Mouse (Mus musculus): ENCODE measurements around the gene Abcc4. TPM values are rescaled to one million over a fixed set of nuclear protein-coding genes. Genes with fewer than 3 reads are reported as not detected.

Abcc4 gene
- polyA plus RNA-seq, 1 experiment from 2014 or later, result 2.0 TPM

DNA sequence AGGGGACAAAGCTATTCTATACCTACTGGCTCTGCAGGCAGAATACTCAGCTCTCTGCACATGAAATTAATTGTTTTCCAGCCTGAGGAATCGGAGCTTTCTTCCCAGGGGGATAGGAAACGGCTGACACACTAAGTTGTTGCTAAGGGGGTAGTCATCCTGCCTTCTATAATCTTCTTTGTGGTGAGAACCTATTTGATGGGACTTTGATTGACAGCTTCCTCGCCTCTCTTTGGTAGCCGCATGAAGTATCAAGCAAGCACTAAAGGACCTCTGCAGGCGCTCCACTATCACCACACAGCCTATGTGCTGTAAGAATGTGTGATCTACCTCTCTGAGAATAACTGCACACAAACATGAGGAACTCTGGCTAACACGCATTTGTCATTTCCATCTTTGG is 105.3 kb downstream of the Abcc4 start:
- no peak overlapping the region for H3K9ac ChIP-seq (replicated peaks; ENCODE audit: low read depth, low read length)
- WGBS, result 59% methylated on average over 6 of the region's 6 CpGs
- H3K27me3 ChIP-seq (ENCODE audit: control insufficient read depth, insufficient read depth, low read length), result no peaks in the 10 kb centered on the region
- H3K27ac ChIP-seq (ENCODE audit: low read depth, low read length), result no peak overlapping the region
- no peaks in the 10 kb centered on the region for H3K9me3 ChIP-seq (ENCODE audit: control insufficient read depth, low read length)
- no peaks in the 10 kb centered on the region for H3K36me3 ChIP-seq (ENCODE audit: control insufficient read depth, insufficient read depth, low read length)
- H3K4me1 ChIP-seq (ENCODE audit: control insufficient read depth, insufficient read depth, low read length), result no peaks in the 10 kb centered on the region
- H3K4me3 ChIP-seq (ENCODE audit: low read depth, low read length), result no peak overlapping the region
- ATAC-seq (ENCODE audit: low read depth), result no peak
- H3K4me2 ChIP-seq (ENCODE audit: low read depth, low read length), result no peak overlapping the region

DNA sequence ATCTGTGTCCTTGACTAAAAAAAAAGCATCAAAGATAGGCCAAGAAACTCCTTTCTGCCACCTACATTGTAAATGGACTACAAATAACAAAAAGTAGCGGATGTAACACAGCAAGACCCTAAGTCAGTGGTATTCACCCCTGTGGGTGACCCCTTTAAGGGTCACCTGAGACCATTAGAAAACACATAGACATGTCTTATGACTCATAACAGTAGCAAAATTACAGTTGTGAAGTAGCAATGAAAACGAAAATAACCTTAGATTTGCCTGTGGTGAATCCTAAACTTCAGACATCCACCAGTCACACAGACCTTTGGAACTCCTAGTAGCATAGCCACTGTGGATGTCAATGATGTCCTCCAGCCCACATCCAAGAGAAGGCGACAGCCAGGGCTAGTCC is 107.3 kb downstream of the Abcc4 start:
- no peak for ATAC-seq (ENCODE audit: low read depth)
- no peak overlapping the region for H3K4me2 ChIP-seq (ENCODE audit: low read depth, low read length)
- H3K9me3 ChIP-seq (ENCODE audit: control insufficient read depth, low read length), result no peaks in the 10 kb centered on the region
- H3K4me1 ChIP-seq (ENCODE audit: control insufficient read depth, insufficient read depth, low read length), result no peaks in the 10 kb centered on the region
- no peaks in the 10 kb centered on the region for H3K27me3 ChIP-seq (ENCODE audit: control insufficient read depth, insufficient read depth, low read length)
- no peaks in the 10 kb centered on the region for H3K36me3 ChIP-seq (ENCODE audit: control insufficient read depth, insufficient read depth, low read length)
- WGBS, result 89% methylated on average over 3 of the region's 3 CpGs
- no peak overlapping the region for H3K27ac ChIP-seq (ENCODE audit: low read depth, low read length)
- H3K4me3 ChIP-seq (ENCODE audit: low read depth, low read length), result no peak overlapping the region
- no peak overlapping the region for H3K9ac ChIP-seq (replicated peaks; ENCODE audit: low read depth, low read length)

DNA sequence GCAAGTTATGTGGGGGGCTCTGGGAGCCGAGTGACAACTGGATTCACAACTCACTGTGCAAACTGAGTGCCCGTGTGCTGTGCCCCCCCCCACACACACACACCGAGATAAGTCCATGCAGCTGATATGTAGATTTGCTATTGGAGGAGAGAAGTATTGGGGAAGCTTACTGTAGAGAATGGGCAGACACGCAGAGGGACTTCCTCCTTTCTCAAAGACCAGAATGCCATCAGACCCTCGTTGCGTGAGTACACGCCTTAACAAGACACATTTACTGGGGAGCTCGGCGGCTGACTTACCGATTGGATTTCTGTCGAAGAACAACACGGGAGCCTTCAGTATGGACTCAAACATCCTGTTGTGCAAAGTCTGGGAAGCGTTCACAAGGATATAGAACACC is 111.6 kb downstream of the Abcc4 start:
- ATAC-seq (ENCODE audit: low read depth), result no peak
- Histone ChIP-seq H3K4me2 (ENCODE audit: low read depth, low read length) (no peak overlapping the region), H3K9ac (replicated peaks; ENCODE audit: low read depth, low read length) (no peak overlapping the region), H3K9me3 (ENCODE audit: control insufficient read depth, low read length) (no peaks in the 10 kb centered on the region), H3K4me1 (ENCODE audit: control insufficient read depth, insufficient read depth, low read length) (0 out of 2 replicates have a peak, but pooled peaks cover 5% of the 10 kb centered on the region), H3K4me3 (ENCODE audit: low read depth, low read length) (no peak overlapping the region), H3K36me3 (ENCODE audit: control insufficient read depth, insufficient read depth, low read length) (no peaks in the 10 kb centered on the region), H3K27me3 (ENCODE audit: control insufficient read depth, insufficient read depth, low read length) (no peaks in the 10 kb centered on the region; the same call in 1 of the 2 replicates), H3K27ac (ENCODE audit: low read depth, low read length) (no peak overlapping the region)
- 90% methylated on average over 13 of the region's 13 CpGs for WGBS

DNA sequence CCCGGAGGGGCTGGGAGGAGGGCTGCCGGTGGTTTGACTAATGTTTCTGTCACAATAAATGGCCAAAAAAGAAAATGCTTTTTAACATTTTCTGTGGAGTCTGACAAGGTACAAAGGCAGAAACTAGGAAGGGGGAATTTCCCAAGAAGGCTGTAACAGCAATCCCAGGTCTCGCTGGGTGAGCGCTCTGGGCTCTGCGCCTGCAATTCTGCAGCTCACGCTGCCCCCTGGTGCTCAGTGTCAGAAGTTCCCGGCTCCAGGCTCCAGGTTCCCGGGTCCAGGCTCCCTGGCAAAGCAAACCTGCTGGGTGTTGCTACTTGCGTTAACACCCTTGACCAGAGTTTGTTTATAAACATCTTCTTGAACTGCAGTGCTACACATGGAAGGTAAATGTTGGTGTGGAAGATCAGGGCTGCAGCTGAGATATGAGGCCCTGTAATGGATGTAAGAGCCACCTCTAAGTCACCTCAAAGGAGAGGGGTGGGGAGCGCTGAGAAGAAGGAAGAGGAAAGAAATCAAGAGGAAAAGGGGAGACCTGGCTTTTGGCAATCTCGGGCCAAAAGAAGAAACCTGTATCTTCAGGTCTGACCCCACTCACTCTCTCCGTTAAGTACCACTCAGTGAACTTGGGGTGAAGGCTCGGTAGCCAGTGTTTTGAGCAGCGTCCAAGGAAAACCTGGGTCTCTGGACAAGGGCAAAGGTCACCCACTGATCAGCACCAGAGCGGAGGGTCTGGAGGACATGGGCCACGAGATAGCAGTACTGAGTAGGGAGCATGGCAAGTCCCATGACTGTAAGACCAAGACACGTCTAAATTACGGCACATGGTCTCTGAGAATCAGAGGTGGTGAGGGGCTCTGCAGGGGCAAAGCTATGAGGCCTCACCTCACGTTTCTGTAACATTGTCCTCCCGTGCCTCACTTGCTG is 114.3 kb downstream of the Abcc4 start:
- H3K27ac ChIP-seq (ENCODE audit: low read depth, low read length), result no peak overlapping the region
- 0 out of 2 replicates have a peak, but pooled peaks cover 5% of the 10 kb centered on the region for H3K4me1 ChIP-seq (ENCODE audit: control insufficient read depth, insufficient read depth, low read length)
- no peaks in the 10 kb centered on the region for H3K9me3 ChIP-seq (ENCODE audit: control insufficient read depth, low read length)
- 52% methylated on average over 20 of the region's 20 CpGs for WGBS
- peak; percentile 83 for ATAC-seq (ENCODE audit: low read depth)
- no peak overlapping the region for H3K4me3 ChIP-seq (ENCODE audit: low read depth, low read length)
- H3K9ac ChIP-seq (replicated peaks; ENCODE audit: low read depth, low read length), result no peak overlapping the region
- no peaks in the 10 kb centered on the region; the same call in 1 of the 2 replicates for H3K27me3 ChIP-seq (ENCODE audit: control insufficient read depth, insufficient read depth, low read length)
- no peaks in the 10 kb centered on the region for H3K36me3 ChIP-seq (ENCODE audit: control insufficient read depth, insufficient read depth, low read length)
- H3K4me2 ChIP-seq (ENCODE audit: low read depth, low read length), result no peak overlapping the region

DNA sequence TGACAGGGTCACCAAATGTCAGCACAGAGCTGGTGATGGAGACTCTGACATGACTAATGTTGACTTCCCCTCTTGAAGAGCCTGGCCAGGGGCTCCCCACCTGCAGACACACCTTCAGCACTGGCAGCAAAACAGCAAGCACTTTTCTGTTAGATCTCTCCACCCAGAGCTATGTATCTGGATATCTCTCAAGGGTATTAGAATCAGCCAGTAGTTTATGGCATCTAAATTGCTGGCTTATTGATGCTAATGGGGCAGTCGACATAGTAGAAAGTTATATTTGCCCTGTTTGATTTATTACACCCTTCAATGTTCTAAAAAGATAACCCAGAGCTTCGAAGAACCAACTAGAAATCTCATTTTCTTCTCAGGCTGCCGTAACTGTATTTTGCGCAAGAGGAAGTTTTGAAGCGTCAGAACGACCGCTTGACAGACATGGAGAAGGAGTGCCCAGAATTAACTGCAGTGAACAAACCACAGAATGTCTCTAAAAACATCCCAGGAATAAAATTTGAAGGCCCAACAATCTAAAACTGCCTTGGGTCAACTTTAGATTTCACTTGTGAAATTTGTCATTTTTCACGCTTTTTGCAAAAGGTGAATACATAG is 123.6 kb downstream of the Abcc4 start:
- no peaks in the 10 kb centered on the region for H3K4me1 ChIP-seq (ENCODE audit: control insufficient read depth, insufficient read depth, low read length)
- H3K27me3 ChIP-seq (ENCODE audit: control insufficient read depth, insufficient read depth, low read length), result no peaks in the 10 kb centered on the region
- H3K4me3 ChIP-seq (ENCODE audit: low read depth, low read length), result no peak overlapping the region
- ATAC-seq (ENCODE audit: low read depth), result no peak
- H3K9me3 ChIP-seq (ENCODE audit: control insufficient read depth, low read length), result no peaks in the 10 kb centered on the region
- H3K27ac ChIP-seq (ENCODE audit: low read depth, low read length), result no peak overlapping the region
- H3K36me3 ChIP-seq (ENCODE audit: control insufficient read depth, insufficient read depth, low read length), result no peaks in the 10 kb centered on the region
- no peak overlapping the region for H3K4me2 ChIP-seq (ENCODE audit: low read depth, low read length)
- WGBS, result 73% methylated on average over 8 of the region's 8 CpGs
- no peak overlapping the region for H3K9ac ChIP-seq (replicated peaks; ENCODE audit: low read depth, low read length)

DNA sequence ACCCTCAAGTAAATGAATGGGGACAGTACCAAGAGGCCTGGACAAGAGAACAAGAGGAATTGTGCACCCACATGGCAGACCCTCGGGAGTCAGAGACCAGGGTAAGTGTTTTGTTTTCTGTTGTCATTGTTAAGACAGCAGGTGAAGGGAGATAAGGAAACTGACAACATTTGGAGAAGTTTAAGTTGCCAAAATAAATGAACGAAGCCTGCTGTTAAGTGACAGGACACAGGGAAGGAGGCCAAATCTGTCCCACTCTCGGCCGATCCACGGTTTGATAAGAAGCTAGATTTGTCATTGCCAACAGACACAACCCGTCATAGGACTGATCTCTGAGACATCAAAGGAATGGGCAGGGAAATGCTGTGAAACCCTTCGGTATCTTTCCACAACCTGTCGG is 124.3 kb downstream of the Abcc4 start:
- WGBS, result 79% methylated on average over 8 of the region's 8 CpGs
- no peaks in the 10 kb centered on the region for H3K27me3 ChIP-seq (ENCODE audit: control insufficient read depth, insufficient read depth, low read length)

DNA sequence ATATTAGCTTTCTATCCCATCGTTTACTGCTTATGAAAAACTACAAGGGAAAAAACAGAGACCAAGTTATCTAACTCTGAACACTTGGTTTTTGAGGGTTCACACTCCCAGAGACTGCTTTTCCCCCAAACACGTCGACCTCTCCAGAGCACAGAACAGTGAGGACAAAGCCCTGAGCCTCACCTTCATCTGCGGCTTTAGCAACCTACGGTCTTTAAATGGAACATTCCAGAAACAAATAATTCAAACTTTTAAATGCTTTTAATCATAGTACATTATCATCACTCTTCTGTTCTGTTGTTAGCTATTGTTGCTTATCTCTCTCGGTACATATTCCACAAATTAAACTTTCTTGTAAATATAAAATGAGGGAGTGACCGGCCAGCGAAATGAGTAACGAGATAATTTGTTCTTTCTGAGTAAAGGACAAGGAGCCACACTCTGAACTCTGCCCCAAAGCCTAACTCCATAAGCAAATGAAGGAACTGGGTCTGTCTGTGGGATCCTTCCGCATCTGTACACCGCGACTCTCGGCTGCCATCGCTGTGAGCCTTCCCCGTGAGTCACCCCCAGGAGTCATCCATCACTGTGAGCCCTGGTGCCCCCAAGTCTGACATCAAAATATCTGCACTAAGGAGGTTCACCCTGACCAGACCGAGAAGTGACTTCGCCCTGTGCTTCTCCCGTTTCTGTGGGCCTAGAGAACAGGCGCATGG is 126.8 kb downstream of the Abcc4 start:
- WGBS, result 89% methylated on average over 19 of the region's 19 CpGs
- Histone ChIP-seq H3K9ac (replicated peaks; ENCODE audit: low read depth, low read length) (no peak overlapping the region), H3K4me3 (ENCODE audit: low read depth, low read length) (no peak overlapping the region), H3K4me1 (ENCODE audit: control insufficient read depth, insufficient read depth, low read length) (no peaks in the 10 kb centered on the region), H3K27me3 (ENCODE audit: control insufficient read depth, insufficient read depth, low read length) (no peaks in the 10 kb centered on the region), H3K27ac (ENCODE audit: low read depth, low read length) (no peak overlapping the region), H3K36me3 (ENCODE audit: control insufficient read depth, insufficient read depth, low read length) (no peaks in the 10 kb centered on the region), H3K4me2 (ENCODE audit: low read depth, low read length) (no peak overlapping the region), H3K9me3 (ENCODE audit: control insufficient read depth, low read length) (no peaks in the 10 kb centered on the region)
- ATAC-seq (ENCODE audit: low read depth), result no peak

More for the DNA sequence above, 124.3 kb downstream of the Abcc4 start:
- Histone ChIP-seq H3K4me1 (ENCODE audit: control insufficient read depth, insufficient read depth, low read length) (no peaks in the 10 kb centered on the region), H3K4me3 (ENCODE audit: low read depth, low read length) (no peak overlapping the region), H3K9ac (replicated peaks; ENCODE audit: low read depth, low read length) (no peak overlapping the region), H3K4me2 (ENCODE audit: low read depth, low read length) (no peak overlapping the region), H3K36me3 (ENCODE audit: control insufficient read depth, insufficient read depth, low read length) (no peaks in the 10 kb centered on the region), H3K9me3 (ENCODE audit: control insufficient read depth, low read length) (no peaks in the 10 kb centered on the region), H3K27ac (ENCODE audit: low read depth, low read length) (no peak overlapping the region)
- no peak for ATAC-seq (ENCODE audit: low read depth)

DNA sequence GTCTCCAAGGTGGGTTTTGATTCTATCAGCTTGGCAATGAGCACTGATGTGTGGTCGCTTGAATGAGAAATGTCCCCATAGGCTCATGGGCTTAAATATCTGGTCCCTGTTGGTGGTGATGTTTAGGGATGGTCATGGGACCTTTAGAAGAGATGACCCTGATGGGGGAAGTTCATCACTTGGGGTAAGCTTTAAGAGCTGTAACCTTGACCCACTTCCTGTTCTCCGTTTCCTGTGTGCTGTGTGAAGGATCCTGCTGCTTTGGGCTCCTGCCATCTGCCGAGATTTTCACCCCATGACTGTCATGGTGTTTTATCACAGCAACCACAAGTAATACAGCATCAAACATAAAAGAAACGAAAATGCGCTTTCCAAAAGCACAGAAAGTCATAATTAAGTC is 128.1 kb downstream of the Abcc4 start:
- no peaks in the 10 kb centered on the region for H3K4me1 ChIP-seq (ENCODE audit: control insufficient read depth, insufficient read depth, low read length)
- no peak overlapping the region for H3K4me2 ChIP-seq (ENCODE audit: low read depth, low read length)
- no peaks in the 10 kb centered on the region for H3K36me3 ChIP-seq (ENCODE audit: control insufficient read depth, insufficient read depth, low read length)
- ATAC-seq (ENCODE audit: low read depth), result no peak
- H3K27ac ChIP-seq (ENCODE audit: low read depth, low read length), result no peak overlapping the region
- no peaks in the 10 kb centered on the region for H3K9me3 ChIP-seq (ENCODE audit: control insufficient read depth, low read length)
- no peak overlapping the region for H3K9ac ChIP-seq (replicated peaks; ENCODE audit: low read depth, low read length)
- H3K27me3 ChIP-seq (ENCODE audit: control insufficient read depth, insufficient read depth, low read length), result no peaks in the 10 kb centered on the region
- WGBS, result 90% methylated on average over 5 of the region's 5 CpGs
- no peak overlapping the region for H3K4me3 ChIP-seq (ENCODE audit: low read depth, low read length)
